Mouse (Mus musculus) c-Kit-positive CD71-positive TER-119-positive erythroid progenitor cells, embryonic 14.5 days (primary cell): ENCODE measurements around the gene Olfr874.
"Not testable (repeated sequence)": the region's sequence is repeated elsewhere in the genome, so short reads cannot be mapped to it uniquely, and the experiment has no call there.

ENCODE experiments used
- DNase-seq: peaks from one replicate; pipeline ENCODE4 v3.0.0-alpha.2; 2013; ENCODE audit warnings: low spot score

Gene Olfr874

GRCm38 (mm10) chr9:37744806-37745205 is at the start of gene Olfr874:
TSS of gene Olfr874 (plus strand) at chr9:37745106.
- no peak for DNase-seq

- DNase-seq: no peak
Observed at GRCm38 (mm10) chr9:37716150-37716549, 28.8 kb upstream of the Olfr874 start, which contains the start of gene Olfr160. TSS of gene Olfr160 (minus strand) at chr9:37716250.

GRCm38 (mm10) chr9:37734310-37734709 is 10.6 kb upstream of the Olfr874 start:
- no peak for DNase-seq

GRCm38 (mm10) chr9:37750319-37751075 is 5.6 kb downstream of the Olfr874 start:
- DNase-seq: no peak

- no peak for DNase-seq
Observed at GRCm38 (mm10) chr9:37751467-37751866, 6.6 kb downstream of the Olfr874 start.

- DNase-seq: no peak
Observed at GRCm38 (mm10) chr9:37752006-37752405, 7.1 kb downstream of the Olfr874 start.

GRCm38 (mm10) chr9:37761728-37762127 is 16.8 kb downstream of the Olfr874 start:
- no peak for DNase-seq

GRCm38 (mm10) chr9:37762541-37762940 is 17.6 kb downstream of the Olfr874 start:
- no peak for DNase-seq

GRCm38 (mm10) chr9:37770661-37771060 is 25.8 kb downstream of the Olfr874 start:
- DNase-seq: no peak

- DNase-seq: no peak
Observed at GRCm38 (mm10) chr9:37771759-37772158, 26.9 kb downstream of the Olfr874 start, which contains the start of gene Olfr875. TSS of gene Olfr875 (plus strand) at chr9:37771857.

- no peak for DNase-seq
Observed at GRCm38 (mm10) chr9:37782766-37783260, 37.9 kb downstream of the Olfr874 start.

GRCm38 (mm10) chr9:37783394-37784387 is 38.8 kb downstream of the Olfr874 start:
- not testable (repeated sequence) for DNase-seq

- no peak for DNase-seq
Observed at GRCm38 (mm10) chr9:37786411-37786810, 41.5 kb downstream of the Olfr874 start.
